Mouse (Mus musculus): ENCODE measurements around the gene Gm44596. TPM values are rescaled to one million over a fixed set of nuclear protein-coding genes. Genes with fewer than 3 reads are reported as not detected.

Gm44596 gene
- total RNA-seq, 2 experiments from 2014 or later: not detected

GRCm38 (mm10) chr6:128423496-128424268 is 48.4 kb downstream of the Gm44596 start:
- Histone ChIP-seq H3K4me3 (peak overlapping the region; percentile 85), H3K27ac (peak overlapping the region; percentile 99)
- TF ChIP-seq CTCF (conservative IDR thresholded peaks at IDR 0.05): no peak
- no peak for DNase-seq (ENCODE audit: low spot score in 2 of 2)

- Histone ChIP-seq H3K4me3 (peak within 1 kb of the TSS; percentile 85), H3K27ac (peak within 1 kb of the TSS; percentile 99)
- peak; percentile 95 to 96 for DNase-seq (ENCODE audit: low spot score in 2 of 2)
- TF ChIP-seq CTCF (conservative IDR thresholded peaks at IDR 0.05): no peak
Measured at GRCm38 (mm10) chr6:128424269-128425019, 49.1 kb downstream of the Gm44596 start, which contains the start of gene Itfg2. TSS of gene Itfg2 (minus strand) at chr6:128424931.

GRCm38 (mm10) chr6:128425046-128425445 is 49.7 kb downstream of the Gm44596 start:
- Histone ChIP-seq H3K4me3 (peak overlapping the region; percentile 85), H3K27ac (peak overlapping the region; percentile 99)
- TF ChIP-seq CTCF (conservative IDR thresholded peaks at IDR 0.05): no peak
- no peak for DNase-seq (ENCODE audit: low spot score in 2 of 2)

- TF ChIP-seq CTCF (conservative IDR thresholded peaks at IDR 0.05): no peak
- DNase-seq (ENCODE audit: low spot score in 2 of 2): no peak
- Histone ChIP-seq H3K27ac (no peak overlapping the region), H3K4me3 (no peak overlapping the region)
Measured at GRCm38 (mm10) chr6:128427571-128427970, 52.3 kb downstream of the Gm44596 start.

GRCm38 (mm10) chr6:128429300-128429699 is 54.0 kb downstream of the Gm44596 start:
- no peak for DNase-seq (ENCODE audit: low spot score in 2 of 2)
- no peak for TF ChIP-seq CTCF (conservative IDR thresholded peaks at IDR 0.05)
- no peak overlapping the region for H3K27ac ChIP-seq
- no peak overlapping the region for H3K4me3 ChIP-seq

GRCm38 (mm10) chr6:128429826-128430225 is 54.5 kb downstream of the Gm44596 start:
- no peak for DNase-seq (ENCODE audit: low spot score in 2 of 2)
- Histone ChIP-seq H3K4me3 (no peak overlapping the region), H3K27ac (no peak overlapping the region)
- no peak for TF ChIP-seq CTCF (conservative IDR thresholded peaks at IDR 0.05)

GRCm38 (mm10) chr6:128432356-128432915 is 57.1 kb downstream of the Gm44596 start:
- Histone ChIP-seq H3K4me3 (no peak overlapping the region), H3K27ac (no peak overlapping the region)
- no peak for DNase-seq (ENCODE audit: low spot score in 2 of 2)
- no peak for TF ChIP-seq CTCF (conservative IDR thresholded peaks at IDR 0.05)

GRCm38 (mm10) chr6:128433566-128433965 is 58.3 kb downstream of the Gm44596 start:
- Histone ChIP-seq H3K4me3 (no peak overlapping the region), H3K27ac (no peak overlapping the region)
- DNase-seq (ENCODE audit: low spot score in 2 of 2): no peak
- TF ChIP-seq CTCF (conservative IDR thresholded peaks at IDR 0.05): no peak

GRCm38 (mm10) chr6:128435474-128435873 is 60.2 kb downstream of the Gm44596 start:
- no peak overlapping the region for H3K27ac ChIP-seq
- TF ChIP-seq CTCF (conservative IDR thresholded peaks at IDR 0.05): no peak
- no peak for DNase-seq (ENCODE audit: low spot score in 2 of 2)
- no peak overlapping the region for H3K4me3 ChIP-seq

- no peak overlapping the region; the same call in 1 of the 2 replicates for H3K4me3 ChIP-seq
- DNase-seq (ENCODE audit: low spot score in 2 of 2): no peak
- TF ChIP-seq CTCF (conservative IDR thresholded peaks at IDR 0.05): no peak
- no peak overlapping the region for H3K27ac ChIP-seq
Measured at GRCm38 (mm10) chr6:128436356-128437005, 61.2 kb downstream of the Gm44596 start.

GRCm38 (mm10) chr6:128437288-128437687 is 62.0 kb downstream of the Gm44596 start:
- no peak for TF ChIP-seq CTCF (conservative IDR thresholded peaks at IDR 0.05)
- peak overlapping the region; percentile 92 for H3K4me3 ChIP-seq
- peak overlapping the region; percentile 96 for H3K27ac ChIP-seq
- DNase-seq (ENCODE audit: low spot score in 2 of 2): no peak

GRCm38 (mm10) chr6:128437731-128438316 is 62.5 kb downstream of the Gm44596 start:
- peak in 1 of 2 experiments; percentile 56 for DNase-seq (ENCODE audit: low spot score in 2 of 2)
- TF ChIP-seq CTCF (conservative IDR thresholded peaks at IDR 0.05): no peak
- Histone ChIP-seq H3K27ac (peak overlapping the region; percentile 96), H3K4me3 (peak overlapping the region; percentile 92)
